Mouse (Mus musculus): ENCODE results near the gene Mettl11b. TPM values are rescaled to one million over a fixed set of nuclear protein-coding genes. Genes with fewer than 3 reads are reported as not detected.

Gene Mettl11b
- polyA plus RNA-seq (2012; rRNA removed): not detected in 2 replicates

DNA sequence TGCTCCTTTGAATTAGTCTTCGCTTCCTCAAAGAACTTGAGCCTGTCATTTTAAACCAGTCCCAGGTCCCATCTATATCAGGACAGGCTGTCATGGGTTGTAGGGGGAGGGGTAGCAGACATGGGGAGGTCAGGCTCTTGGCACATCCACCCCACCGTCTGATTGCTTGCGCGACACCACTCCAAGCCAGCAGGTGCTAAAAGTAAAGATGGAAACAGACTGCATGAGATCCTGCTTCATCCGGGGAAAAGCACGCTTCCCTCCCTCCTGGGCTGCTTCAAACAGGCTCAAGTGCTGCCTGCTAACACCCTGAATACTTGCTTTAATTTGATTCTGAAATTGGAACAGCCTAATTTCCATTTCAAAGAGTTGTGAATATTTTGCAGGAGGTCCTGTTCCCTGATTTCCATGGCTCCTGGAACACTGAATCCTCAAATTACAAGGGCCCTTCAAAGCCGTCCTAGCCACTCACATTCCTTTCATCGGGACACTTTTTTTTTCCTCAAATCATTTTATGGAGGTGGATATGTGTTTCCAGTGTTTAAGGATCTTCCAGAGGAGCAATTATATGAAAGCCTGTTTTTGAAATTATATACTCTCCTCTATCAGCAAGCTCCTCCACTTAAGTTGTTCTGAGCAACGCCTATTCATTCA lies at the start of gene Mettl11b:
Mettl11b (minus strand) TSS at position 127 of the 654 bp plus-strand sequence.

Other genes with a start within 250 kb of the Mettl11b start
- gene Kifap3, start 54.4 kb upstream of the Mettl11b start, polyA plus RNA-seq (2012; rRNA removed): 1.5 and 1.6 TPM in 2 replicates
- 6.3 and 6.9 TPM in 2 replicates for gene Scyl3, start 203.9 kb upstream of the Mettl11b start, polyA plus RNA-seq (2012; rRNA removed)

Data from liver, embryonic 18 days (tissue).